Mouse (Mus musculus) fibroblast of lung, adult 2 months (primary cell): ENCODE results near the gene Vmn1r5.
"Not testable (repeated sequence)": the region's sequence is repeated elsewhere in the genome, so short reads cannot be mapped to it uniquely, and the experiment has no call there.

Source experiments
- DNase-seq: peaks from one replicate; pipeline ENCODE4 v3.0.0-alpha.2; 2011; ENCODE audit warnings: low read depth

Vmn1r5 gene

DNA sequence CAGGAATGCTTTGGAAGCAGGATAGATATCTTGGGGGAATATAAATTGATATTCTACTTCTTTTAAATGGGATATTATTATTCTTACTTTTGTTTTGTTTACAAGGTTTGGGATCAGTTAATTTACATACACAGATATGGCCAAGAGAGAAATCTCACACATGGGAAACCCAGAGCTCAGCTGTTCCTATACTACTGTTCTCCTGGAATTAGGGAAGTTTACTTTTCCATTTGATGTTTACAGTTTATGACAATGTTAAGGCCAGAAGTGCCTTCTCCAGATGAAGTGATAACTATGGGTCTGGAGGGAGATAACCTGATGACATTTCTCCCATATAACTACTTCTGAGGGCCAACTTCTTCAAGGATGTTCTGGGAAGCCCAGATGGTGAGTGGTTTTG, at the start of gene Vmn1r5:
Gene Vmn1r5, plus strand, starts transcription at position 301 of the 400 bp plus-strand sequence.
- no peak for DNase-seq

DNA sequence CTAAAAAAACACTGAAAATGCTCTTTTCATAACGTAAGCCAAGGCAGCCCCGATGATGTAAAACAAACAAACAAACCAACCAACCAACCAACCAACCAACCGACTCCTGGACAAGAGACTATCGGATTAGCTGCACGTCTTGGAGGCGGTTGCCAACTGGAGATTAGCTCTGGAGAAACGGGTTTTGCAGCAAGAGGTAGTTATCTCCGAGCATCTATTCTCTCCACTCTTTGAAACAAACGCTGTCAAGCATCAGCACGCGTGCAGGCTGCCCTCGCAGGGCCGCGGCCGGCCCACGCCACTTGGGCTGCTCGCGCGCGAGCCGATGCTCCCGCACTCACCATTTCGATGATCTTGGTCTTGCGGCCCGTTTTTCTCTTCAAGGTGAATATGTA, 46.7 kb upstream of the Vmn1r5 start:
- DNase-seq, result no peak

DNA sequence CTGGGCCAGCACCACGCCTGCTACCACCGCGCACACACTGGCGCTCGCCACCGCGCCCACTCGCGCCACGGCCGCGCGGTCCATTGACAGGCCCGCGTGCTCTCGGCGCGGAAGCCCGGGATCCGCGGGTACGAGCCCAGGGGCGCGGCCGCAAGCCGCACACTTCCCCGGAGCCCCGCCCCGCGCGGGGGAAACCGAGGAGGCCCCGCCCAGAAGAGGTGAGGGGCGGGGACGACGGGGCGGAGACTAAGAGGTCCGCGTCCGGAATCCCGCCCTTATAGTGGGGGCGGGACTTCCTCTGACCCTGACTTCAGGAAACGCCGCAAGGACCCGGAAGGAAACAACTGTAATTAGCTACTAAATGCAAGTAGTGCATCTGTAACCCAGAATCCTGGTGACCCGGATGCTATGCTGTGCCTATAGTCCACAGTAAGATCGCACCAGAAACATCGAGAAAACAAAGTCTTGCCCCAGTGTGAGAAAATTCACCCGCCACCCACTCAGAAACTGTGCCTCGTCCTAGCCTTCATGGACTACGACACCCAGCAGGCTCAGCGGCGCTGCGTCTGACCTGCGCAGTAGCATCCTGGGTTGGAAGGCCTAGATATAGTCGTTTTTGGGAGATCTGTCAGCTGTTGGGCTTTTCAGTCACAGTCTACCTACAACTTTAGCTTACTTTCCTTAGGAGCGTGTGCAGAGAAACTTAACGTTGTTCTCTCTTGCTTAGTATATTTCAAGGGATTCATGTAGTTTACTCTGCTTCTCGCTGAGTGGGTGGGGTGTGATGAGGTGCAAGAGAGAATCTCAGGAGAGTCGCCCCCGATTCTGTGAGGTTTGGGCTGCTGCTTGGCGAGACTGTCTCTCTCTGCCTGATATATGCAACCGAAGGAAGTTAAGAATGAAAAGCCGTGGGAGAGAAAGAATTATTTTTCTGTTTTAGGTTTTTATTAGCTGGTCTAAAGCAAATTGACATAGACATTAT, 46.1 kb upstream of the Vmn1r5 start, which contains the start of the genes Nt5c3 and Vmn1r4:
Gene Nt5c3, minus strand, starts transcription at position 207 of the 982 bp plus-strand sequence.
Gene Vmn1r4, plus strand, starts transcription at position 290 of the 982 bp plus-strand sequence.
- DNase-seq, result peak; percentile 92

GRCm38 (mm10) chr6:56931648-56932415, 38.2 kb upstream of the Vmn1r5 start:
- no peak for DNase-seq

- no peak for DNase-seq
These were observed 37.6 kb upstream of the Vmn1r5 start for GRCm38 (mm10) chr6:56932464-56932863.

DNA sequence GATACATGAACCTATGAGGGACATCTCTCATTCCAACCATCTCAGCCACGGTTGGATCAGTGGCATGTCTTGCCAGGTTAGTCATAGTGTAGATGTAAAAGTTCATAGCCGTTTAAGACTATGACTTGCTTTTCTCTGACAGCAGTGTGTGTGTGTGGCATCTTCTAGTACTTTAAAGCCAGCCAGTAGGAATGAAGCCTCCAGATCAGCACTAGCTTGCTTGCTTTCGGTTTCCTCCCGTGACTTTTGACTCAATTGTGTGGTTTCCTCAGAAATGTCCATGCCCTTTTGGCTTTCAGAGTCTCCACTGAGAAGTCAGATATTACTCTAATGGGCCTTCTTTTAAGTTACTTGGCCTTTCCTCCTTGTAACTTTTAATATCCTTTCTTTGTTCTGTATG, 35.7 kb upstream of the Vmn1r5 start:
- no peak for DNase-seq

GRCm38 (mm10) chr6:56956436-56956835, 13.6 kb upstream of the Vmn1r5 start:
- DNase-seq, result no peak

DNA sequence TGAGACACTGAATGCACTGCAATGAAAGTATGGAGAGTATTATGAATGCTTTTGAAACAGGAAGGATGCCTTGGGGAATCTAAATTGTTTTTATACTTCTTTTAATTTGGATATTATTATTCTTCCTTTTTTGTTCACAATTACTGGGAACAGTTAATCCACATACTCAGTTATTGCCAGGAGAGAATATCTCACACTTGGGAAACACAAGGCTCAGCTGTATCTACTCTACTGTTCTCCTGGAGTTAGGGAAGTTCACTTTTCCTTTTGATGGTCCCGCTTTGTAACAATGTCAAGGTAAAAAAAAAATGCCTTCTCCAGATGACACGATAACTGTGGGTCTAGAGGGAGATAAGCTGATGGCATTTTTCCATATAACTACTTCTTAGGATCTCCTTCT, 26.9 kb downstream of the Vmn1r5 start, which contains the start of gene Vmn1r6:
Gene Vmn1r6, plus strand, starts transcription at position 301 of the 400 bp plus-strand sequence.
- no peak for DNase-seq

DNA sequence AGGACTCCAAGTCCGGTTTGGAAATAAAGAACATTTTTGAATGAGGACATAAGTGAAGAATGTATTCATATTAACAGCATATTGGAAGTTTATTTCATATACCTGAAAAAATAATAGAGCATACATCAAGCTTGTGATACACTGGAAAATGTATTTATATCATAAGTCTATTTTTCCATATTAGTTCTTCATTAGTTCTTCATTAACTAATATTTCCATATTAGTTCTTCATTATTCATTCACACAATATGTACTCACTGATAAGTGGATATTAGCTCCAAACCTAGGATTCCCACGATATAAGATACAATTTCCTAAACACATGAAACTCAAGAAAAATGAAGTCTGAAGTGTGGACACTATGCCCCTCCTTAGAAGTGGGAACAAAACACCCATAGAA, 55.2 kb downstream of the Vmn1r5 start, which contains the start of gene Vmn1r7:
Gene Vmn1r7, minus strand, starts transcription at position 101 of the 400 bp plus-strand sequence.
- not testable (repeated sequence) for DNase-seq

DNA sequence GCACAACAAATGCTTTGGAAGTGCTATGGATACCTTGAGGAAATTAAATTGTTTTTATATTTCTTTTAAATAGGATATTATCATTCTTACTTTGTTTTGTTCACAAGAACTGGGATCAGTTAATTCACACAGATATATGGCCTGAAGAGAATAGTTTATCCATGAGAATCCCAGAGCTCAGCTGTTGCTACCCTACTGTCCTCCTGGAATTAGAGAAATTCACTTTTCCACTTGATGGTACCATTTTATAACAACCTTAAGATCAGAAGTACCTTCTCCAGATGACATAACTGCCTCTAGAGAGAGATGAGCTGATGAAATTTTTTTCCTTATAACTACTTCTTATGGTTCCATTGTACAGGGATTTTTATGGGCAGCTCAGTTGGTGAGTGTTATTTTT, 61.9 kb downstream of the Vmn1r5 start, which contains the start of gene Vmn1r8:
Gene Vmn1r8, plus strand, starts transcription at position 301 of the 400 bp plus-strand sequence.
- no peak for DNase-seq

DNA sequence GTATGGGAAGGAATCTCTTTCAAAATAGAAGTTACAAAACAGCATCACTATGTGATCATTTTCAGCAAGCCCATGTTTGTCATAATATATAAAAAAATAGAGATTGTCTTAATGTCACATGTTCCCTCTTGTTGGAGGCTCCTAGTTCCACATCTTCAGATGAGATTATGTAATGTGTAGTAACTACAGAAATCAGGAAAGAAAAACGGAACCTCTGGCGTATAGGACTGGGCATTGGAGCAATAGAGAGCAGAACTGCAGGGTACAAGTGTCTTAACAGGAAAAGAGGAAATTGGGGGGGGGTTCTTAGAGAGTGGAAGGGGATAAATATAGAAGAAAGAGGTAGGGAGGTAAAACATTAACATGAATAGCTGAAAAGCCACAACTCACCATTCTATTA, 64.6 kb downstream of the Vmn1r5 start:
- no peak for DNase-seq
